Mouse (Mus musculus): ENCODE data around the gene Ncam2.

DNA sequence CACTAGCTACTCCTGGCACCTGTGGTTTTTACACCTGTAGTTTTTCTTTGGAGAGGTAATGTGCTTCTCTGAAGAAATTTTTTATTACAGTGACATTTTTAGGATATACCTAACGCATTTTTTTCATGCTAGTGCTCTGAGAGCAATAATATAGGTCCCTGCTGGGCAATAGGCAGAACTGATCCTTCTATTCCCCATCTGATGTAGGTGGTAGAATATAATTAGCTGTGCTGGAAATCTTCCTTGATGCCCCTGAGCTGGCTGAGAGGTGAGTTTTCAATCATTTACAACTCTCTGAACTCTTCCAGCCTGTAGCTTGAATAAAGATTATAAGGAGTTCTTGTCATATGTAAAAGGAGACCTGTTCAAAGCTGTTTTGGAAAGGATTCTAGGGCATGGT, 272.4 kb downstream of the Ncam2 start:
- no peak for TF ChIP-seq CHD2 (IDR thresholded peaks at IDR 0.05; ENCODE audit: low read depth, low read length)
- TF ChIP-seq MAFK (IDR thresholded peaks at IDR 0.05; ENCODE audit: insufficient read depth, low read depth, low read length): no peak
- TF ChIP-seq ZNF384 (IDR thresholded peaks at IDR 0.05; ENCODE audit: low read depth, low read length): no peak

Data from ES-E14 (cell line).